Mouse (Mus musculus): Measurements from ENCODE around the gene Btg4. TPM values are rescaled to one million over a fixed set of nuclear protein-coding genes. Genes with fewer than 3 reads are reported as not detected.

Btg4 gene
- polyA plus RNA-seq, 1 experiment from 2014 or later = not detected

DNA sequence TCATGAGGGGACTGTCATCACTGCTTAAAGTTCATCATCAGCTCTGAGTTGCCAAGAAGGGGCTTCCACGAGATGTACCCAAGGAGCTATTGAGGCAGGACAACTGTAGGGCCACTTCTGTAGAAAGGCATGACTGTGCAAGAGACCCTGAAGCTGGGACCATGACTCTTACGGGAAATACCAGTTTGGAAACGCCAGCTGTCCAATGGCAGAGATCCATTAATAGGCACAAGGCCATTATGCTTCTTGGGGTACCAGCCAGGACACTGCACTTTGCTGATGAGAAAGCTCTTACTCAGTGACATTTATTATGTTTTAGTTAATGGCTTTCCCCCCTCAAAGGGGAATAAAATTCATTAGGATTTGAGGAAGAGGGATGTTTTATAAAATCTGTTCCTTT lies 80.0 kb downstream of the Btg4 start:
- no peaks in the 10 kb centered on the region for H3K27me3 ChIP-seq (ENCODE audit: control insufficient read depth, insufficient read depth, low read depth, low read length)
- 60% methylated on average over 3 of the region's 3 CpGs for WGBS (ENCODE audit: insufficient replicate concordance)
- no peak overlapping the region for H3K9ac ChIP-seq (ENCODE audit: low read depth, low read length)
- H3K4me1 ChIP-seq (ENCODE audit: control insufficient read depth, low read depth, low read length) = peaks cover 4% of the 10 kb centered on the region
- no peak overlapping the region for H3K4me2 ChIP-seq (ENCODE audit: low read depth, low read length)
- H3K36me3 ChIP-seq (ENCODE audit: control insufficient read depth, insufficient read depth) = no peaks in the 10 kb centered on the region
- ATAC-seq (ENCODE audit: low read depth) = no peak
- H3K4me3 ChIP-seq (ENCODE audit: low read depth, low read length) = no peak overlapping the region
- H3K27ac ChIP-seq (ENCODE audit: low read length) = no peak overlapping the region
- no peaks in the 10 kb centered on the region for H3K9me3 ChIP-seq (replicated peaks; ENCODE audit: control insufficient read depth, low read length)

DNA sequence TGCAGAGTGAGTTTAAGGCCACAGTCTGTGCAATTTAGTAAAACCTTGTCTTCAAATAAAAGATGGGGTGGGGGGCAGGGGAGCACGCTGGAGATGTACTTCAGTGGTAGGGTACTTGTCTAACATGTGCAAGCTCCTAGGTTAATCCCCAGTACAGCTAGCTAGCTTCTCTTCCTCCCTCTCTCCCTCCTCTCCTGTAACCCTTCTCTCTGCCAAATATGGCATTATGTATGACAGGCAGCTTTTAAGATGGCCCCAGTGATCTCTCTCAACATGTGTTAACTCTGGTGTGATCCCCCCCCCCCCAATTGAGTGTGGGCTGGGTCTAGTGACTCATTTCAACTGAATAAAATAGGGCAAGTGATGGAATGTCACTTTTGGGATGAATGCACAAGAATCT lies 82.7 kb downstream of the Btg4 start:
- ATAC-seq (ENCODE audit: low read depth) = no peak
- Histone ChIP-seq H3K9ac (ENCODE audit: low read depth, low read length) (no peak overlapping the region), H3K9me3 (replicated peaks; ENCODE audit: control insufficient read depth, low read length) (no peaks in the 10 kb centered on the region), H3K4me1 (ENCODE audit: control insufficient read depth, low read depth, low read length) (no peaks in the 10 kb centered on the region), H3K27ac (ENCODE audit: low read length) (no peak overlapping the region), H3K4me2 (ENCODE audit: low read depth, low read length) (no peak overlapping the region), H3K36me3 (ENCODE audit: control insufficient read depth, insufficient read depth) (no peaks in the 10 kb centered on the region), H3K27me3 (ENCODE audit: control insufficient read depth, insufficient read depth, low read depth, low read length) (no peaks in the 10 kb centered on the region), H3K4me3 (ENCODE audit: low read depth, low read length) (no peak overlapping the region)
- 60% methylated on average over 1 of the region's 1 CpGs for WGBS (ENCODE audit: insufficient replicate concordance)

DNA sequence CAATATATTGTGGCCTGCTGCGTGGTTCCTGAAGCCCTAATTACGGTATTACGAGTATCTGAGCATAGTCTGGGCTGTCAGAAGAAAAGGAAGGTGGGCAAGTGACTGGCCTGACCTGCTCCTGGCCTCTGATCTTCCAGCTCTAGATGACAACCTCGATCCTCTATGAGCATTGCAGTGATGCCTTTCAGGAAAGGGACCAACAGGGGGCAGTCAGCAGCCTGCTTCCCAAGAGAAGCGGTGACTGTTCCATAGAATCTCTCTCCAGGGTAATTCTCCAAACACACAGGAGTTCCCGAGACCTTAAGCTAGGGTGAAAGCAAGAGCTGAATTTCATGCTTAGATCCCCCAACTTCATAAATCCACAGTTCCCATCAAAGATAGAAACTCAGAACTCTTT lies 83.5 kb downstream of the Btg4 start:
- Histone ChIP-seq H3K4me3 (ENCODE audit: low read depth, low read length) (no peak overlapping the region), H3K36me3 (ENCODE audit: control insufficient read depth, insufficient read depth) (no peaks in the 10 kb centered on the region), H3K9ac (ENCODE audit: low read depth, low read length) (no peak overlapping the region), H3K27ac (ENCODE audit: low read length) (no peak overlapping the region), H3K27me3 (ENCODE audit: control insufficient read depth, insufficient read depth, low read depth, low read length) (no peaks in the 10 kb centered on the region), H3K4me1 (ENCODE audit: control insufficient read depth, low read depth, low read length) (no peaks in the 10 kb centered on the region), H3K4me2 (ENCODE audit: low read depth, low read length) (no peak overlapping the region), H3K9me3 (replicated peaks; ENCODE audit: control insufficient read depth, low read length) (no peaks in the 10 kb centered on the region)
- ATAC-seq (ENCODE audit: low read depth) = no peak
- WGBS (ENCODE audit: insufficient replicate concordance) = 56% methylated on average over 6 of the region's 6 CpGs

DNA sequence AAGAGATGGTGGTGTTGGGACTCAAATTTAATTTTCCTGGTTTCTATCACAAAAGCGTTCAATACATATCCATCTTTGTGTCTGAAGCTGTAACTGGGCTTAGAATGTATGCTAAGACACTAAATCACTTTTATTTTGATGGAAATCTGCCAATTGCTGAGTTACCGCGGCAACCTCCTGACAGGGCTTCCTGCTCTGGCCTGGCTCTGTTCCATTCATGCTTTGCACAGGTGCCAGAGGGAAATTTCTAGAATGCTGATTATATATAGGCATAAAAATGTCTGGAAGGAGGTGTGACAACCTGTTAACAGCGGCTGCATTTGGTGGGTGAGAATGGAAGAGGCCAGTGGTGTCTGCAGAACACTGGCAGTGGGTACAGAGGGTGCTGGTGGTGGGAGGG lies 85.8 kb downstream of the Btg4 start:
- no peak overlapping the region for H3K4me3 ChIP-seq (ENCODE audit: low read depth, low read length)
- no peak overlapping the region for H3K27ac ChIP-seq (ENCODE audit: low read length)
- H3K27me3 ChIP-seq (ENCODE audit: control insufficient read depth, insufficient read depth, low read depth, low read length) = no peaks in the 10 kb centered on the region
- no peak overlapping the region for H3K4me2 ChIP-seq (ENCODE audit: low read depth, low read length)
- 74% methylated on average over 4 of the region's 4 CpGs for WGBS (ENCODE audit: insufficient replicate concordance)
- H3K4me1 ChIP-seq (ENCODE audit: control insufficient read depth, low read depth, low read length) = no peaks in the 10 kb centered on the region
- H3K9me3 ChIP-seq (replicated peaks; ENCODE audit: control insufficient read depth, low read length) = no peaks in the 10 kb centered on the region
- no peak for ATAC-seq (ENCODE audit: low read depth)
- no peak overlapping the region for H3K9ac ChIP-seq (ENCODE audit: low read depth, low read length)
- H3K36me3 ChIP-seq (ENCODE audit: control insufficient read depth, insufficient read depth) = no peaks in the 10 kb centered on the region

DNA sequence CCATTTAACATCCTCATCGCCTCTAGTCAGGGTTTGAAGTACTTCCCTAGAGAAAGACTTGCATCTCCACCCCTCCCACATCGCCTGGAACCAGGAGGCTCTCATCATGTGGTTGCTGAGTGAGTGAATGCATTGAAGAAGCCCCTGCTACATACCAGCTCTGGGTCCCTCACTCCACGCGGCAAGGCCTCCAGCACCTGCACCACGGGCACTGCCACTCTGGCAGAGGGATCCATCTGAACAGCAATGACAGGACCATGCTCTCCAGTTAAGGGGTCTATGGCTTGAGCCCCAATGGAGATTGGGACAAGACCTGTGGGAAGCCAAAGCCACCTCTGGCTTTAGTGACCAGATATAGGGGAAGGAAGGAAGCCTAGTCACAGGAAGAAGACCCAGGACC lies 86.6 kb downstream of the Btg4 start:
- H3K4me2 ChIP-seq (ENCODE audit: low read depth, low read length) = no peak overlapping the region
- H3K27me3 ChIP-seq (ENCODE audit: control insufficient read depth, insufficient read depth, low read depth, low read length) = no peaks in the 10 kb centered on the region
- H3K9me3 ChIP-seq (replicated peaks; ENCODE audit: control insufficient read depth, low read length) = no peaks in the 10 kb centered on the region
- H3K4me1 ChIP-seq (ENCODE audit: control insufficient read depth, low read depth, low read length) = no peaks in the 10 kb centered on the region
- no peak for ATAC-seq (ENCODE audit: low read depth)
- 69% methylated on average over 5 of the region's 5 CpGs for WGBS (ENCODE audit: insufficient replicate concordance)
- H3K4me3 ChIP-seq (ENCODE audit: low read depth, low read length) = no peak overlapping the region
- H3K36me3 ChIP-seq (ENCODE audit: control insufficient read depth, insufficient read depth) = no peaks in the 10 kb centered on the region
- no peak overlapping the region for H3K9ac ChIP-seq (ENCODE audit: low read depth, low read length)
- H3K27ac ChIP-seq (ENCODE audit: low read length) = no peak overlapping the region

DNA sequence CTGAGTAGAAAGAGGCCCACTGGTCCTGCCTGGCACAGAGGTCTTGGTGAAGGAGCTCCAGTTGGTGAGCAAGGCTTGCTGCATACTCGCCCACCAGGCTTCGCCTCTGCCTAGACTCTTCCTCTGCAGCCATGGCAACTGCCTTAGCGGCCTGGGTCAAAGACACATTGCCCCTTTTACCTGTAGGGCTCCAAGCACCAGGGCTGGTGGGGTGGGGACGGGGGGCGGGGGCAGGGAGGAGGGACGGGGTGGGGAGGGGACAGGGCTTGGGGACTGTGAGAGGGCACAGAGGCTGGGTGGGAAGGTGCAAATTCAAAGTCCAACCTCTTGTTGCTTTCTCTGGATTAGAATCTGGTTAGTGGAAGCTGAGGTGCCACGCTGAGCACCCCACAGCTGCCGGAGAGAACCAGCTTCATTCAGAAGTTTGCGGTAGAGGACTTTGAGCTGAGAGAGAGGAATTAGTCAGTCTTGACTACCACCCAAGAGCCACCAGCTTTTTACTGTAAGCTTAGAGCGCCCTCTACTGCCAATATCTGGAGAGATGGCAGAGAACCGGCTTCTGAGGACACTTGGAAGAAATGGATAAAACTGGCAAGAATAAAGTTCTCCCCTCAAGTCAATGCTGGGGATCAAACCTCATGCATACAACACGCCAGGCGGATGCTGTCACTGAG lies 91.5 kb downstream of the Btg4 start:
- Histone ChIP-seq H3K27me3 (ENCODE audit: control insufficient read depth, insufficient read depth, low read depth, low read length) (no peaks in the 10 kb centered on the region), H3K4me2 (ENCODE audit: low read depth, low read length) (no peak overlapping the region), H3K36me3 (ENCODE audit: control insufficient read depth, insufficient read depth) (no peaks in the 10 kb centered on the region), H3K27ac (ENCODE audit: low read length) (no peak overlapping the region), H3K9ac (ENCODE audit: low read depth, low read length) (no peak overlapping the region), H3K4me1 (ENCODE audit: control insufficient read depth, low read depth, low read length) (no peaks in the 10 kb centered on the region), H3K4me3 (ENCODE audit: low read depth, low read length) (no peak overlapping the region), H3K9me3 (replicated peaks; ENCODE audit: control insufficient read depth, low read length) (no peaks in the 10 kb centered on the region)
- WGBS (ENCODE audit: insufficient replicate concordance) = 10% methylated on average over 13 of the region's 13 CpGs
- ATAC-seq (ENCODE audit: low read depth) = no peak

DNA sequence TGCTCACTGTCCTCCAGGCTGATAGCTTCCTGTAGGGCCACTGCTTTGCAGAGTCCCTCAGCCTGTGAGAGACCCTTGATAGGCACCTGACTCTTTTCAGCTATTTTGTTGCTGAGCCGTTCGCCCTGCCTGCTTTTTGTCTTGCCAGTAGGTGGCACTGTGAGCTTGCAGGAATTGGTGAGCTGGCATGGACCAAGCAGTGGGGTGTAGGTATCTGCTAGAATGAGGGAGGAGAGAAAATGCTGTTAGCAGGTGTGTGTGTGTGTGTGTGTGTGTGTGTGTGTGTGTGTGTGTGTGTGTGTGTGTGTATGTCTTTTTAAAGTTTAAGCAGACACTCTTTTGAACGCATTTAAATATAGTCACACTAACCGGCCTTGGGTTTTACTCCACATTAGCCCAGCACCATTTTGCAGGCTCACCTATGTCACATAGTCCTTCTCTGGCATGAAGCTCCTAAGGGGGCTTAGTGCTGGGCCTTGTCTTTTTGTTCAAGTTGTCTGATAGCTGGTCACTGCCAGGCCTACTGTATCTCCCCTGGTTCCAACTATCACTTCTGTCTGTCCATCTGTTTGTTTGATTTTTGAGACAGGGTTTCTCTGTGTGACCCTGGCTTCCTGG lies 101.2 kb downstream of the Btg4 start:
- WGBS (ENCODE audit: insufficient replicate concordance) = 22% methylated on average over 4 of the region's 4 CpGs

DNA sequence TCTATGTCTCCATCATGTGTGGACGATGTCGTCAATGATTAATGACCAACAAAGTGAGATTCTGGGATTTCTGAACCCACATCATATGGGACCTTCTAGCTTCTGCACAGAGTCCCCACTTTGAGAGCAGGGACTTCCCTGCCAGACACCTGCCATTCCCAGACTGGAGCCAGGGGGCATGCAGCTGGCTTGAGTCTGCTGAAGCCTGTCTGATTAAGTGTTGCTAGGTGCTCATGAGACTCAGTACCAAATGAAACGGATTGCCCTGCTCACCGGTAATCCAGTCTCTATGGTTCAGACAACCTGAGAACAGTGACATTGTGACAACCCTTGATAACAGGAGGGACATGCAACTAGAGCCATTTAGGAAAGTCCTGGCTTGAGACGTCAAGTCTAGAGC lies 103.3 kb downstream of the Btg4 start:
- Histone ChIP-seq H3K4me1 (ENCODE audit: control insufficient read depth, low read depth, low read length) (no peaks in the 10 kb centered on the region), H3K9me3 (replicated peaks; ENCODE audit: control insufficient read depth, low read length) (no peaks in the 10 kb centered on the region), H3K4me2 (ENCODE audit: low read depth, low read length) (no peak overlapping the region), H3K36me3 (ENCODE audit: control insufficient read depth, insufficient read depth) (no peaks in the 10 kb centered on the region), H3K9ac (ENCODE audit: low read depth, low read length) (no peak overlapping the region), H3K4me3 (ENCODE audit: low read depth, low read length) (no peak overlapping the region), H3K27ac (ENCODE audit: low read length) (no peak overlapping the region), H3K27me3 (ENCODE audit: control insufficient read depth, insufficient read depth, low read depth, low read length) (0 out of 2 replicates have a peak, but pooled peaks cover 2% of the 10 kb centered on the region)
- 69% methylated on average over 5 of the region's 5 CpGs for WGBS (ENCODE audit: insufficient replicate concordance)
- ATAC-seq (ENCODE audit: low read depth) = no peak

More for the DNA sequence above, 101.2 kb downstream of the Btg4 start:
- Histone ChIP-seq H3K4me2 (ENCODE audit: low read depth, low read length) (no peak overlapping the region), H3K9me3 (replicated peaks; ENCODE audit: control insufficient read depth, low read length) (no peaks in the 10 kb centered on the region), H3K4me1 (ENCODE audit: control insufficient read depth, low read depth, low read length) (no peaks in the 10 kb centered on the region), H3K36me3 (ENCODE audit: control insufficient read depth, insufficient read depth) (no peaks in the 10 kb centered on the region), H3K4me3 (ENCODE audit: low read depth, low read length) (no peak overlapping the region), H3K27ac (ENCODE audit: low read length) (no peak overlapping the region), H3K27me3 (ENCODE audit: control insufficient read depth, insufficient read depth, low read depth, low read length) (0 out of 2 replicates have a peak, but pooled peaks cover 2% of the 10 kb centered on the region), H3K9ac (ENCODE audit: low read depth, low read length) (no peak overlapping the region)
- ATAC-seq (ENCODE audit: low read depth) = no peak

DNA sequence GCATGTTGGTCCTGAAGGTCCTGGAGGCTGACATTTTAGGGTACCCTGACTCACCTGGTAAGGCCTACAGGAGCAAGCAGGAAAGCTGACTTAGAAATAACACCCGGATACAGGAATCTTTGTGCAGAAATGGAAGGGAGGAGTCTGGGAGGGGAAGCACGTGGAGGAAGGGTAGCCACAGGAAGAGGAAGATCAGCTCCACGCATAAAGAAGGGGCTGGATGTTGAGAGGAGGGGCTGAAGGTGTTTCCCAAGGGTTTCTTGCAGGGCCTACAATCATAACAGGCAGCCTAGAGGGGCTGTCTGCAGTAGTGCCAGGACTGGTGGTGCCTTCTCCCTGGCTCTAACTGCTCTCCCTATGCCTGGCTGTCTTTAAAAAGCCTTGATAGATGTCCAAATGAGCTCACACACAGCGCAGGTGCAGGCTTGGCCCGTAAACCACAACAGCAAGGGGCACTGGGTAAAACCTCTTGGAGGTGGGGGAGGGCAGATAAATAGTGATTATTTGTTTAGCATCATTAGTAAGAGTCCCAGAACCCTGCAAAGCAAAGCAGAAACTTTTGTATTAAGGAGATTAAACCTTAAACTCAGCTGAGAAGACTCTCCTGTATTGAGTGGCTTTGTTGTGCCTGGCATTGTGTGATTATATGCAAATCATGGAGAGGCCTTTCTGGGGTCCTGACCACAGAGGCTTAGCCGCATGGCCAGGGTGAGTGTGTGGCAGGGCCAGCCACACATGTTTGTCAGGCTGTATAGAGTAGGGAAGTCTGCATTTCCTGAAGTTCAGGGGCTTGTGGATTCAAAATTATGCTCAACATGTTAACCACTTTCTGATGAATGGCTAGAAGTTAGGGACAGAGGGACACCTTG lies 104.8 kb downstream of the Btg4 start, which contains the start of gene Gm32742:
Gm32742 (minus strand) TSS at position 206 of the 869 bp plus-strand sequence.
- no peak within 1 kb of the TSS for H3K9ac ChIP-seq (ENCODE audit: low read depth, low read length)
- H3K27me3 ChIP-seq (ENCODE audit: control insufficient read depth, insufficient read depth, low read depth, low read length) = no peaks in the 10 kb centered on the region
- H3K27ac ChIP-seq (ENCODE audit: low read length) = no peak within 1 kb of the TSS
- no peak within 1 kb of the TSS for H3K4me2 ChIP-seq (ENCODE audit: low read depth, low read length)
- no peaks in the 10 kb centered on the region for H3K4me1 ChIP-seq (ENCODE audit: control insufficient read depth, low read depth, low read length)
- 16% methylated on average over 6 of the region's 6 CpGs for WGBS (ENCODE audit: insufficient replicate concordance)
- H3K4me3 ChIP-seq (ENCODE audit: low read depth, low read length) = no peak within 1 kb of the TSS
- no peak for ATAC-seq (ENCODE audit: low read depth)
- no peaks in the 10 kb centered on the region for H3K9me3 ChIP-seq (replicated peaks; ENCODE audit: control insufficient read depth, low read length)
- no peaks in the 10 kb centered on the region for H3K36me3 ChIP-seq (ENCODE audit: control insufficient read depth, insufficient read depth)

All from liver, embryonic 16.5 days (tissue).